Mouse (Mus musculus) MEL (cell line): Measurements from ENCODE around the gene Nptxr. TPM values are rescaled to one million over a fixed set of nuclear protein-coding genes. Genes with fewer than 3 reads are reported as not detected.

ENCODE experiments used
- DNase-seq: peaks from one replicate; pipeline ENCODE4 v3.0.0; 2011; ENCODE audit warnings: low read depth, low spot score
- H3K27ac ChIP-seq: 2 replicates; pipeline ENCODE4 v1.5.1; 2012; ENCODE audit warnings: low read depth, mild to moderate bottlenecking, control low read depth, low read length, moderate library complexity; ENCODE audit not compliant: control insufficient read depth
- H3K27me3 ChIP-seq, 2 experiments: fragments of 150-350 bp in 1 of 2; sonication (generic) in 1 of 2; 2 replicates each; pipeline ENCODE4 v1.6.1; 2012; ENCODE audit warnings: low read length in 2 of 2, mild to moderate bottlenecking in 2 of 2, improper control_type of control experiment in 1 of 2, moderate library complexity in 1 of 2; ENCODE audit not compliant: insufficient read depth in 2 of 2, control insufficient read depth in 1 of 2
- H3K36me3 ChIP-seq, 2 experiments: 2 replicates each; pipeline ENCODE4 v1.6.1; 2012 to 2014; ENCODE audit warnings: low read length in 2 of 2, improper control_type of control experiment in 1 of 2, inconsistent platforms in 1 of 2, mild to moderate bottlenecking in 1 of 2; ENCODE audit not compliant: insufficient read depth in 2 of 2, control insufficient read depth in 1 of 2
- H3K4me1 ChIP-seq, 2 experiments: fragments of 150-350 bp in 1 of 2; sonication (generic) in 1 of 2; 2 replicates each; pipeline ENCODE4 v1.6.1; 2012; ENCODE audit warnings: low read length in 2 of 2, improper control_type of control experiment in 1 of 2, mild to moderate bottlenecking in 1 of 2; ENCODE audit not compliant: insufficient read depth in 2 of 2, control insufficient read depth in 1 of 2
- H3K4me3 ChIP-seq, 2 experiments: fragments of 150-350 bp in 1 of 2; sonication (generic) in 1 of 2; 2 replicates each; pipeline ENCODE4 v1.5.1; 2012; ENCODE audit warnings: low read depth in 2 of 2, low read length in 2 of 2, mild to moderate bottlenecking in 2 of 2, moderate library complexity in 2 of 2, control low read depth in 1 of 2, improper control_type of control experiment in 1 of 2; ENCODE audit not compliant: control insufficient read depth in 1 of 2, insufficient read depth in 1 of 2
- H3K79me2 ChIP-seq: 2 replicates; pipeline ENCODE4 v1.6.1; 2012; ENCODE audit warnings: mild to moderate bottlenecking, low read length, moderate library complexity; ENCODE audit not compliant: control insufficient read depth, poor library complexity, insufficient read depth
- H3K9ac ChIP-seq: 2 replicates; pipeline ENCODE4 v1.6.1; 2012; ENCODE audit warnings: low read depth, mild to moderate bottlenecking, control low read depth, low read length, moderate library complexity; ENCODE audit not compliant: control insufficient read depth, poor library complexity, severe bottlenecking
- H3K9me3 ChIP-seq: fragments of 150-350 bp; sonication (generic); replicated peaks from 2 replicates; pipeline ENCODE4 v1.6.1; 2012; ENCODE audit warnings: mild to moderate bottlenecking, low read length, improper control_type of control experiment, moderate library complexity; ENCODE audit not compliant: insufficient read depth
- CHD1 ChIP-seq: IDR thresholded peaks from 2 replicates; pipeline ENCODE4 v1.6.1; 2012; ENCODE audit warnings: low read depth, mild to moderate bottlenecking, inconsistent platforms, low read length, improper control_type of control experiment
- CTCF ChIP-seq, 3 experiments: IDR thresholded peaks in 2 of 3; conservative IDR thresholded peaks in 1 of 3; 2 replicates each; pipeline ENCODE4 v1.5.1; 2011 to 2012; ENCODE audit warnings: low read length in 3 of 3, low read depth in 2 of 3, mild to moderate bottlenecking in 2 of 3, improper control_type of control experiment in 1 of 3, inconsistent platforms in 1 of 3, mixed read lengths in 1 of 3, moderate library complexity in 1 of 3; ENCODE audit not compliant: control insufficient read depth in 1 of 3, insufficient read depth in 1 of 3, poor library complexity in 1 of 3, severe bottlenecking in 1 of 3
- GABPA ChIP-seq: IDR thresholded peaks from 2 replicates; pipeline ENCODE4 v1.6.1; 2012; ENCODE audit warnings: low read depth, mild to moderate bottlenecking, inconsistent platforms, low read length, improper control_type of control experiment, moderate library complexity
- GATA1 ChIP-seq: IDR thresholded peaks from 2 replicates; pipeline ENCODE4 v1.6.1; 2011; ENCODE audit warnings: low read depth, low read length, improper control_type of control experiment
- KAT2A ChIP-seq: conservative IDR thresholded peaks from 2 replicates; pipeline ENCODE4 v1.6.1; 2012; ENCODE audit warnings: low read depth, low read length, improper control_type of control experiment, inconsistent platforms
- MAFK ChIP-seq: IDR thresholded peaks from 2 replicates; pipeline ENCODE4 v1.6.1; 2011; ENCODE audit warnings: low read depth, mild to moderate bottlenecking, low read length, improper control_type of control experiment, borderline replicate concordance
- MAX ChIP-seq: IDR thresholded peaks from 2 replicates; pipeline ENCODE4 v1.6.1; 2011; ENCODE audit warnings: low read length, improper control_type of control experiment
- MEF2A ChIP-seq: IDR thresholded peaks from 2 replicates; pipeline ENCODE4 v1.6.1; 2014; ENCODE audit warnings: low read depth, mild to moderate bottlenecking, inconsistent platforms, low read length, improper control_type of control experiment; ENCODE audit not compliant: poor library complexity, insufficient replicate concordance, severe bottlenecking; ENCODE audit errors: extremely low read depth
- MXI1 ChIP-seq: IDR thresholded peaks from 2 replicates; pipeline ENCODE4 v1.6.1; 2011; ENCODE audit warnings: mild to moderate bottlenecking, low read depth, low read length, improper control_type of control experiment
- MYC ChIP-seq: IDR thresholded peaks from 2 replicates; pipeline ENCODE4 v1.6.1; 2011; ENCODE audit warnings: low read depth, mild to moderate bottlenecking, low read length, improper control_type of control experiment, moderate library complexity
- NELFE ChIP-seq: IDR thresholded peaks from 2 replicates; pipeline ENCODE4 v1.6.1; 2011; ENCODE audit warnings: low read depth, low read length, improper control_type of control experiment
- POLR2A ChIP-seq, 2 experiments: IDR thresholded peaks; 2 replicates each; pipeline ENCODE4 v1.6.1; 2011 to 2012; ENCODE audit warnings: low read length in 2 of 2, mild to moderate bottlenecking in 2 of 2, control low read depth in 1 of 2, improper control_type of control experiment in 1 of 2, low read depth in 1 of 2, moderate library complexity in 1 of 2; ENCODE audit not compliant: control insufficient read depth in 1 of 2, insufficient read depth in 1 of 2, poor library complexity in 1 of 2
- POLR2AphosphoS5 ChIP-seq: IDR thresholded peaks from 2 replicates; pipeline ENCODE4 v1.6.1; 2012; ENCODE audit warnings: low read depth, borderline replicate concordance, mild to moderate bottlenecking, inconsistent platforms, low read length, moderate library complexity, mixed read lengths
- TBP ChIP-seq: IDR thresholded peaks from 2 replicates; pipeline ENCODE4 v1.8.0; 2011; ENCODE audit warnings: low read depth, low read length, improper control_type of control experiment
- TCF12 ChIP-seq: IDR thresholded peaks from 2 replicates; pipeline ENCODE4 v1.6.1; 2014; ENCODE audit warnings: low read depth, mild to moderate bottlenecking, inconsistent platforms, low read length, improper control_type of control experiment, moderate library complexity
- USF2 ChIP-seq, 2 experiments: IDR thresholded peaks; 2 replicates each; pipeline ENCODE4 v1.6.1; 2011 to 2012; ENCODE audit warnings: improper control_type of control experiment in 2 of 2, low read length in 2 of 2, borderline replicate concordance in 1 of 2, inconsistent platforms in 1 of 2, low read depth in 1 of 2, mild to moderate bottlenecking in 1 of 2; ENCODE audit not compliant: insufficient read depth in 1 of 2
- ZKSCAN1 ChIP-seq: IDR thresholded peaks from 2 replicates; pipeline ENCODE4 v1.6.1; 2012; ENCODE audit warnings: low read depth, mild to moderate bottlenecking, inconsistent platforms, low read length, improper control_type of control experiment, moderate library complexity
- ZMIZ1 ChIP-seq: IDR thresholded peaks from 2 replicates; pipeline ENCODE4 v1.6.1; 2012; ENCODE audit warnings: low read depth, mild to moderate bottlenecking, inconsistent platforms, low read length, improper control_type of control experiment, moderate library complexity
- ZNF384 ChIP-seq: IDR thresholded peaks from 2 replicates; pipeline ENCODE4 v1.6.1; 2012; ENCODE audit warnings: low read depth, mild to moderate bottlenecking, inconsistent platforms, low read length, improper control_type of control experiment
- polyA plus RNA-seq, 2 experiments: library from polyadenylated mRNA; stranded (reverse) in 1 of 2; unstranded in 1 of 2; fragments of >175 nt in 1 of 2; fragments of >200 nt in 1 of 2; gene quantifications; 2 replicates each; pipeline versions ENCODE4 v1.2.1 to v1.2.4; 2012; ENCODE audit warnings: low replicate concordance in 2 of 2, low read depth in 1 of 2; ENCODE audit not compliant: insufficient read length in 2 of 2, insufficient read depth in 1 of 2, missing spikeins in 1 of 2
- total RNA-seq: library from RNA; depleted of rRNA; stranded (reverse); fragments of 300-350 nt; gene quantifications from 2 replicates; pipeline ENCODE4 v1.2.3, GENCODE M21; 2012

Gene Nptxr
- total and polyA plus RNA-seq, 3 experiments, result 0.04 to 0.33 TPM; not detected in 1

DNA sequence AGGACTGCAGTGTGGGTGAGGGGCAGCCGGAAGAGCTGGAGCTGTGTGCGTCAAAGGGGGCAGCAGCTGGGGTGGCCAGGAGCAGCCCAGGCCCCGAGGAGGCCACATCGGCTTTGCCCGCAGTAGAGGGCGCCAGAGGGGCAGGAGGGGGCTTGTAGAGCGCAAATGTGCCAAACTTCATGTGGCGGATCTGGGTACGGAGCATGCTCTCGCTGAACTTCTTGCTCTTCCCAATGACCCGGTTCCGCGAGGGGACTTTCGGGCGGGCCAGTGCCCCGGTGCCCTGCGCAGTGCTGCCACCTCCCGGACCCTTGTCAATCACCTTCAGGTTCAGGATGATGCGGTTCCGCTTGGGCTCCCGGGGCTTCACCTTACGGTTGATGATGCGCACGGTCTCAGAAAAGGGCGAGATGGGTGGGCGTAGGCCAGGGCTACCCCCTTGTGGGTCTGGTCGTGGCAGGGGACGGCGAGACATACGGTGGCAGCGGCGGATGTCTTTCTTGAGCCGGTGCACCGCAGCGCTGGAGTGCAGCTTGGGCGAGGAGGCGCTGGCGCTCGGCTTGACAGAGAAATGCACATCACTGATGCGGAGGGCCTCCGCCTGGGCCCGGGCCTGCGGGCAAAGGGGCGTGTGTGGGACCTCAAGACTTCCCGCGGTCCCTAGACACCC is 23.9 kb upstream of the Nptxr start:
- Histone ChIP-seq H3K27ac (no peak overlapping the region), H3K4me3 (no peak overlapping the region), H3K4me1 (peaks cover 7 to 14% of the 10 kb centered on the region in 2 experiments; a peak in 3 of 4 replicates), H3K36me3 (peaks cover 0 to 21% of the 10 kb centered on the region in 2 experiments; a peak in 3 of 4 replicates), H3K79me2 (peaks cover 14% of the 10 kb centered on the region), H3K9ac (no peak overlapping the region), H3K27me3 (no peaks in the 10 kb centered on the region), H3K9me3 (no peaks in the 10 kb centered on the region)
- peak; percentile 21 for DNase-seq
- TF ChIP-seq TBP (no peak), CTCF (IDR thresholded peaks at IDR 0.05 in 2 of 3, conservative IDR thresholded peaks at IDR 0.05 in 1 of 3; ENCODE audit: control insufficient read depth in 1 of 3, insufficient read depth in 1 of 3, low read depth in 2 of 3, low read length in 3 of 3, poor library complexity in 1 of 3, severe bottlenecking in 1 of 3) (peak; percentile 20 to 62 (median 39); a peak in 4 of 6 replicates)

DNA sequence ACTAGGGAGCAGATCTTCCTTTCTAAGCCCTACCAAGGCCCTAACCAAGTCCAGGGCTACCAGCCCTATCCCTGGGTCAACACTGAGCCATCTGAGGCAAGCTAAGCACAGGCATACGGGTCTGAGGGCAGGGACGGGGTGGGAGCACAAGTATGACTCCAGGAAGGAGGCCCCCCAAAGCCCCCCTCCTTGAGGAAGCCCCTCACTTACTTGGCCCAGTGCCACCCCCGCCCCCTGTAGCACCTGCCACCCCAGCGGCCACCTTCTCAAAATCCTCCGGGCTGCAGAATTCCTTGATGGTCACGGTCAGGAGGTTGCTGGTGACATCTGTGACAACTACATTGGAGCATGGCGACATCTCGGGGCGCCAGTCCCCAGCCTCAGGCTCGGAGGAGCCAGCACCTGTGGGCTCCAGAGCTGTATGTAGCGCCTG is 23.2 kb upstream of the Nptxr start:
- no peak overlapping the region for H3K27ac ChIP-seq
- no peak overlapping the region for H3K9ac ChIP-seq
- TF ChIP-seq NELFE (no peak), MEF2A (no peak), ZNF384 (no peak), POLR2AphosphoS5 (no peak), KAT2A (no peak), MXI1 (no peak), MAFK (no peak), ZMIZ1 (no peak), MYC (no peak), GABPA (no peak), CHD1 (no peak), USF2 (IDR thresholded peaks at IDR 0.05; ENCODE audit: borderline replicate concordance in 1 of 2, insufficient read depth in 1 of 2, low read depth in 1 of 2, low read length in 2 of 2) (no peak), TCF12 (no peak), MAX (no peak), POLR2A (IDR thresholded peaks at IDR 0.05; ENCODE audit: control insufficient read depth in 1 of 2, insufficient read depth in 1 of 2, low read depth in 1 of 2, low read length in 2 of 2, poor library complexity in 1 of 2) (no peak), ZKSCAN1 (no peak), GATA1 (no peak)
- DNase-seq, result no peak
- no peaks in the 10 kb centered on the region for H3K9me3 ChIP-seq
- H3K27me3 ChIP-seq, result no peaks in the 10 kb centered on the region
- H3K4me3 ChIP-seq, result no peak overlapping the region
- peaks cover 14 to 19% of the 10 kb centered on the region in 2 experiments; a peak in 3 of 4 replicates for H3K4me1 ChIP-seq
- H3K36me3 ChIP-seq, result peaks cover 0 to 26% of the 10 kb centered on the region in 2 experiments; a peak in 3 of 4 replicates
- peaks cover 7% of the 10 kb centered on the region for H3K79me2 ChIP-seq
